Mouse (Mus musculus) thymus, postnatal 36 days (tissue): ENCODE data around the gene Trim7.
"Not testable (repeated sequence)": the region's sequence is repeated elsewhere in the genome, so short reads cannot be mapped to it uniquely, and the experiment has no call there.

Source experiments
- DNase-seq, 2 experiments: peaks; one replicate each; pipeline ENCODE4 v3.0.0; 2022; ENCODE audit warnings: mixed read lengths in 2 of 2

The Trim7 gene

GRCm38 (mm10) chr11:48825979-48826751, at the start of gene Trim7, which contains the start of gene Gm12184:
Trim7 (plus strand) TSS chr11:48826140.
Gm12184 (minus strand) TSS chr11:48826655.
- DNase-seq: not testable (repeated sequence)

- DNase-seq: peak; percentile 23 to 43
Measured at GRCm38 (mm10) chr11:48776664-48777063, 49.3 kb upstream of the Trim7 start.

GRCm38 (mm10) chr11:48777303-48777702, 48.6 kb upstream of the Trim7 start:
- DNase-seq: no peak

- peak; percentile 31 to 37 for DNase-seq
Measured at GRCm38 (mm10) chr11:48779450-48779849, 46.5 kb upstream of the Trim7 start.

GRCm38 (mm10) chr11:48782243-48782642, 43.7 kb upstream of the Trim7 start:
- no peak for DNase-seq

GRCm38 (mm10) chr11:48787455-48788211, 38.3 kb upstream of the Trim7 start:
- peak; percentile 53 to 69 for DNase-seq

- peak; percentile 65 to 70 for DNase-seq
Measured at GRCm38 (mm10) chr11:48788311-48789089, 37.4 kb upstream of the Trim7 start.

- no peak for DNase-seq
Measured at GRCm38 (mm10) chr11:48789215-48789614, 36.7 kb upstream of the Trim7 start.

- peak; percentile 78 to 82 for DNase-seq
Measured at GRCm38 (mm10) chr11:48789973-48790823, 35.7 kb upstream of the Trim7 start.

GRCm38 (mm10) chr11:48790946-48791345, 35.0 kb upstream of the Trim7 start:
- no peak for DNase-seq

- not testable (repeated sequence) for DNase-seq
Measured at GRCm38 (mm10) chr11:48791894-48792293, 34.0 kb upstream of the Trim7 start.

- DNase-seq: no peak
Measured at GRCm38 (mm10) chr11:48793184-48793583, 32.8 kb upstream of the Trim7 start.

- DNase-seq: peak; percentile 36 to 39
Measured at GRCm38 (mm10) chr11:48795221-48795620, 30.7 kb upstream of the Trim7 start.

GRCm38 (mm10) chr11:48796290-48796689, 29.6 kb upstream of the Trim7 start:
- no peak for DNase-seq

- DNase-seq: no peak
Measured at GRCm38 (mm10) chr11:48797287-48797686, 28.7 kb upstream of the Trim7 start.

GRCm38 (mm10) chr11:48798308-48798707, 27.6 kb upstream of the Trim7 start:
- DNase-seq: no peak

- no peak for DNase-seq
Measured at GRCm38 (mm10) chr11:48798984-48799920, 26.7 kb upstream of the Trim7 start.

- DNase-seq: peak; percentile 85 to 86
Measured at GRCm38 (mm10) chr11:48799921-48800701, 25.8 kb upstream of the Trim7 start, which contains the start of gene Rack1. Rack1 (plus strand) TSS chr11:48800332.

GRCm38 (mm10) chr11:48801831-48802772, 23.8 kb upstream of the Trim7 start:
- DNase-seq: no peak
